9 mouse cellular contexts compared by ENCODE assay signal in the genomic region with DNA sequence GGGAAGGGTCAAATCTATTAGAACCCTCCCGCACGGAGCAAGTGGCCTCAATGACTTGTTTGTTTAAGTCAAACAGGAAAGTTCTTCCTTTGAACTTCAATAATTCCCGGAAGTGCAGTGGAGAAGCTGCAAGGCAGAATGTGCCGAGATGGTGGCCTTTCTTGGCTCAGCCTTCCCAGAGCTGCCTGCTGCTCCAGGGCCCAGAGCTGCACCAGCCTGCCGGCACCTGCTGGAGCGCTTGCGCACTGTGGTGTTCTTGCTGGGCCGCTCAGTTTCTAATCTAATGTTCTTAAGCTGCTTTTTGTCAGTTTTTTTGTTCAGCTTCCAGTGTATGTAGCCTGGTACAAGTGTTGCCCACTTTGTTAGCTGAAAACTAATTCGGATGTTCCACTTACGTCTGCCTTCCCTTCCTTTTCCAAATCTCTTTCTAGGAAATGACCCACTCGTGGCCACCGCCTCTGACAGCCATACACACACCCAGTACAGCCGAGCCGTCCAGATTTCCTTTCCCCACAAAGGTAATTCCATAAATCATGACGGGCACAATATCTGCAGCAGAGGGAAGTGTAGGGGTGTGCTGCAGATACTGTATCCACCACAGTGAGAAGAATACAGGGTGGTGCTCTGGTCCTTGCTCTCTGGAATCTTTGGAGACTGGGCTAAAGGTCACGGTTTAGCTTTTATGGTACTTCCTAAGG.
DNase-seq lines count a peak whose midpoint lies in the region; ATAC-seq and TF ChIP-seq lines count a peak whose summit lies in the region.
"Had no signal": no experiment of that assay in that cellular context is flagged by ENCODE, and none has a peak within 500 bp of the region (broad histone marks: within the 10 kb centered on the region; RNA-seq: fewer than 3 reads in every experiment).

No protein-coding gene starts in this region.

- H3K4me1 ChIP-seq in heart, embryonic 11.5 days (ENCODE audit: control insufficient read depth, insufficient read depth, low read length) = peaks cover 7% of the 10 kb centered on the region
- H3K4me1 ChIP-seq in lung, adult 2 months (ENCODE audit: control insufficient read depth, insufficient read depth, low read length) = peaks cover 27% of the 10 kb centered on the region

- TF ChIP-seq POLR2A in lung, adult 2 months (IDR thresholded peaks at IDR 0.05; ENCODE audit: borderline replicate concordance, extremely low read depth, low read depth, low read length) = no peak

- no peaks in the 10 kb centered on the region for H3K9me3 ChIP-seq in heart, embryonic 11.5 days (replicated peaks; ENCODE audit: control insufficient read depth, low read length)

- no peak for TF ChIP-seq CTCF in lung, adult 2 months (IDR thresholded peaks at IDR 0.05; ENCODE audit: insufficient read depth, low read length)

- ATAC-seq in heart, embryonic 11.5 days (replicated peaks; ENCODE audit: insufficient number of reproducible peaks, low FRiP score, low TSS enrichment) = no peak

- peak; percentile 96 for DNase-seq in heart, adult 11 months
- peak; percentile 32 for DNase-seq in urinary bladder, postnatal 14 days (ENCODE audit: low spot score)
- no peak for DNase-seq in urinary bladder, adult 18-20 months (ENCODE audit: low spot score in 2 of 2)
- peak; percentile 49 for DNase-seq in lung, adult 2 months
- DNase-seq in thymus, postnatal 10 days (ENCODE audit: low spot score in 2 of 2) = no peak
- DNase-seq in left cerebral cortex, adult 8-10 months (ENCODE audit: low spot score in 2 of 2) = no peak
- no peak for DNase-seq in spleen, adult 18-20 months
- DNase-seq: cerebellum, postnatal 10 days had no signal

- H3K4me2 ChIP-seq in heart, embryonic 11.5 days = no peak overlapping the region

- no peak overlapping the region for H3K27ac ChIP-seq in heart, embryonic 11.5 days (ENCODE audit: low read depth, low read length)

- WGBS in heart, embryonic 11.5 days (ENCODE audit: insufficient replicate concordance) = 67% methylated on average over 16 of the region's 16 CpGs
- WGBS in lung, adult 2 months = 31% methylated on average over 16 of the region's 16 CpGs

- H3K36me3 ChIP-seq in heart, embryonic 11.5 days (ENCODE audit: control insufficient read depth, insufficient read depth, low read length) = no peaks in the 10 kb centered on the region

- H3K27me3 ChIP-seq in heart, embryonic 11.5 days (ENCODE audit: control insufficient read depth, insufficient read depth, low read length) = no peaks in the 10 kb centered on the region

- no peak overlapping the region for H3K9ac ChIP-seq in heart, embryonic 11.5 days (ENCODE audit: low read depth, low read length)

- H3K4me3 ChIP-seq in heart, embryonic 11.5 days (ENCODE audit: low read depth, low read length) = no peak overlapping the region
- no peak overlapping the region for H3K4me3 ChIP-seq in lung, adult 2 months (replicated peaks; ENCODE audit: extremely low read depth, low read depth, low read length)

Comparison
In these comparisons a context has a peak if more than half of its experiments do, and no peak if none do; other contexts are left out.
1. DNase-seq: peak in heart, adult 11 months (single experiment), urinary bladder, postnatal 14 days (single experiment) and lung, adult 2 months (single experiment); none in urinary bladder, adult 18-20 months (0 of 2), thymus, postnatal 10 days (0 of 2), left cerebral cortex, adult 8-10 months (0 of 2) and spleen, adult 18-20 months (0 of 2).